Mouse (Mus musculus): ENCODE data around the gene Prr5l. TPM values are rescaled to one million over a fixed set of nuclear protein-coding genes. Genes with fewer than 3 reads are reported as not detected.

Gene Prr5l
- polyA plus RNA-seq, 1 experiment from 2014 or later: 16.5 TPM

DNA sequence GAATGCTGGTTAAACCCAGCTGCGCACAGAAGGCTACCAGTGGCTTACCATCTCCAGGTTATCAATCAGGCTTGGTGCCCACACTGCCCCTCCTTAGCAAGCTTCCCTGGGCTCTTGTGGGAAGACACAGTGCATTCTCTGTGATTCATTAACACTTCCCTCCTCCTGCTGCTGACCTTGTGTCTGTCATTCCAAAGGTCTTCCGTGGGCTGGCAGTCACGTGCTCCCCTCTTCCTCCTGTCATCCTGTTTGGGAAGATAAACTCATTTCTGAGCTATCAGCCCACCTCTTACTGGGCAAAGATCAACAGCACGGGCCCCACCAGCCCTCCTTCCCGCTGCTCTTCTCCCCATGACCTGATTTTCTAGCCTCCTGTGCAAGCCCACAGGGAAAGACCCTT, 55.2 kb downstream of the Prr5l start:
- Histone ChIP-seq H3K9ac (no peak overlapping the region), H3K9me3 (no peaks in the 10 kb centered on the region), H3K4me3 (replicated peaks) (no peak overlapping the region), H3K27ac (peak overlapping the region; percentile 46), H3K36me3 (no peaks in the 10 kb centered on the region), H3K27me3 (replicated peaks) (no peaks in the 10 kb centered on the region), H3K4me1 (replicated peaks) (peaks cover 11% of the 10 kb centered on the region; the same call in 1 of the 2 replicates), H3K4me2 (replicated peaks) (0 out of 2 replicates have a peak overlapping the region, but pooled peaks have one; percentile 9)
- 14% methylated on average over 5 of the region's 5 CpGs for WGBS
- ATAC-seq: peak; percentile 85

DNA sequence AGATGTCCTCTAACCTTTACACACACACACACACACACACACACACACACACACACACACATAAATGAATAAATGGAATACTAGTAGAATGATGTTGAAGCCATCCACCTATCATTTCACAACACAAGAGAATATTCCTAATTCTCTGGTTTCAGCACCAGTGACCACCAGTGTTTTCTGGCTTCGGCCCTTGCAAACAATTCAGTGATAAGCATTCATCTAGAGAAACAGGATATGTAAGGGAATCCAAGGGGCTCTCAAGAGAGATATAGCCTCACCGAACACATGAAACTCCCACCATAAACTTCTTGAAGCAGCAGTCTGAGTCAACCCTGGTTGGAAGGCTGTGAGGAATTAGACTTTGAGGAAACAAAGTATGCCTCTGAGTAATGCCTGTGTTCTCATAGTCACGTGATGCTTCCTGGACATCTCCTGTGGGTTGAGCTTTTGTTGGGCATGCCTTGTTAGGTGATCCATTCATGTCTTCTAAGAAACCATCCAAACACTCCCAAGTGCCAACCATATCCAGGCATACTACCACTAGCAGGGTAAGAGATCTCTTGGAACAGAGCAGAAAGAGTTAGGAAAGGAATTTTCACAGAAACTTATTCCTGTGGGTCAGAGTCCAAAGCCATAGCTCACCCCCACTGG, 55.8 kb downstream of the Prr5l start:
- peak; percentile 66 for ATAC-seq
- peaks cover 11% of the 10 kb centered on the region; the same call in 1 of the 2 replicates for H3K4me1 ChIP-seq (replicated peaks)
- H3K36me3 ChIP-seq: no peaks in the 10 kb centered on the region
- H3K9ac ChIP-seq: no peak overlapping the region
- no peaks in the 10 kb centered on the region for H3K9me3 ChIP-seq
- 60% methylated on average over 3 of the region's 3 CpGs for WGBS
- 0 out of 2 replicates have a peak overlapping the region, but pooled peaks have one; percentile 9 for H3K4me2 ChIP-seq (replicated peaks)
- no peaks in the 10 kb centered on the region for H3K27me3 ChIP-seq (replicated peaks)
- peak overlapping the region; percentile 46 for H3K27ac ChIP-seq
- no peak overlapping the region for H3K4me3 ChIP-seq (replicated peaks)

GRCm38 (mm10) chr2:101826186-101826707, 56.6 kb downstream of the Prr5l start:
- Histone ChIP-seq H3K4me1 (replicated peaks) (peaks cover 11% of the 10 kb centered on the region; the same call in 1 of the 2 replicates), H3K27me3 (replicated peaks) (no peaks in the 10 kb centered on the region), H3K36me3 (no peaks in the 10 kb centered on the region), H3K9me3 (no peaks in the 10 kb centered on the region), H3K27ac (no peak overlapping the region), H3K4me3 (replicated peaks) (no peak overlapping the region), H3K4me2 (replicated peaks) (no peak overlapping the region), H3K9ac (no peak overlapping the region)
- ATAC-seq: no peak
- WGBS: 71% methylated on average over 2 of the region's 2 CpGs

DNA sequence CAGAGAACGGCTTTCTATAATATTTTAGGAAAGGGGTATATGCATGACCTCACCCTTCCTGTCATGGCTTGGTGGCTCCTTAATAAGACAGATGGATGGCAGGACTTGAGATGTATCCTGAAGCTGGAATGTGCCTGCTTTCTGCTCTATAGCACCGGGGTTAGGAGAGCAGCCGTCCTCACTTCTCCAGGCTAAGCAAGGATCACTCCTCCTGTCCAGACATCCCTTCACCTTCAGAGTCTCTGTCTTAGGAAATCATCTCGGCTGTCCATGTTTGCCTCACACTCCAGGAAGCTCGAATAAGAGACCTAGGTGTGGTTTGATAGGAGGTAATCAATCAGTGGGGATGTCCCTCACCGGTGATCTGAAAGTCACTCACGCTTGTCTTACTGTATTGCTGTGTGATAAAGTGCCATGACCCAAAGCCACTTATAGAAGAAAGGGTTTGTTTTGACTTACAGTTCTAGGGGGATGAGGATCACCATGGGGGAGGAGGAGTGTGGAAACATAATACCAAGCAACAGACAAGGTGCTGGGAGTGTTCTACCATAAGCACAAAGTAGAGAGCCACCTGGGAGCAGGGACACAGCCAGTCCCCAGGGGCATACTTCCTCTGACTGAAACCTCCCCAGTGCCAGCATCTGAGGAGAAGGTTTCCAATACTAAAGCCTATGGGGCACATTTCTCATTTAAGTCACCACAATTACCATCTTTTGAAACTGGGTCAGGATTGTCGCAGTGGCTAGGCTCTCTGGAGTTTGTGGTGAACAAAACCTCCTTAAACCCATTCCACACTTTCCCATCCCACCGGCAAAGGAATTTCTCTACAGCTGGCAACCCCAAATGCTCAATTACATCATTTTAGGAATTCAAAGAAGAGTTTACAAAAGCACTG, 57.4 kb downstream of the Prr5l start:
- no peak overlapping the region for H3K4me2 ChIP-seq (replicated peaks)
- H3K9ac ChIP-seq: no peak overlapping the region
- H3K9me3 ChIP-seq: no peaks in the 10 kb centered on the region
- no peak overlapping the region for H3K27ac ChIP-seq
- no peak for ATAC-seq
- H3K27me3 ChIP-seq (replicated peaks): no peaks in the 10 kb centered on the region
- peaks cover 10% of the 10 kb centered on the region; the same call in 1 of the 2 replicates for H3K4me1 ChIP-seq (replicated peaks)
- 79% methylated on average over 9 of the region's 9 CpGs for WGBS
- no peak overlapping the region for H3K4me3 ChIP-seq (replicated peaks)
- no peaks in the 10 kb centered on the region for H3K36me3 ChIP-seq

GRCm38 (mm10) chr2:101823821-101824220, 59.0 kb downstream of the Prr5l start:
- ATAC-seq: no peak
- H3K9ac ChIP-seq: no peak overlapping the region
- H3K27ac ChIP-seq: no peak overlapping the region
- H3K36me3 ChIP-seq: no peaks in the 10 kb centered on the region
- no peak overlapping the region for H3K4me3 ChIP-seq (replicated peaks)
- no peak overlapping the region for H3K4me2 ChIP-seq (replicated peaks)
- H3K27me3 ChIP-seq (replicated peaks): no peaks in the 10 kb centered on the region
- H3K9me3 ChIP-seq: no peaks in the 10 kb centered on the region
- 55% methylated on average over 4 of the region's 4 CpGs for WGBS
- 0 out of 2 replicates have a peak, but pooled peaks cover 7% of the 10 kb centered on the region for H3K4me1 ChIP-seq (replicated peaks)

DNA sequence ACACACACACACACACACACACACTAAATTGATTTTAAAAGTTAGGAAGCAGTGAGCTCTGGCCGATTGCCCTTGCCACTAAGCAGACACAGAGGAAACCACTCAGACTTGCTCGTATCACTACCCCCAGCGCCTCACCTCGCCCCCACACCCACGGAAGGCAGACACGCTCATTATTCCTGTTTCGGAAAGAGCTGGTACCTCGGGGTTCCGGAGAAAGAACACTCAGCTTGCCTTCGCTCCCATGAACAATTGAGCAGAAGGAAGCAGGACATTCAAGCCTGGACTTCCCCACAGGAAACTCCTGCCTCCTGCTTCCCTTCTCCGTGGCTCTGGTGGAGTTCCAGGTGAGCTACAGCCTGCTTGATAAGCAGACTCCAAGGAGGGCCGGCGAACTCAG, 60.0 kb downstream of the Prr5l start:
- Histone ChIP-seq H3K4me2 (replicated peaks) (no peak overlapping the region), H3K4me1 (replicated peaks) (0 out of 2 replicates have a peak, but pooled peaks cover 6% of the 10 kb centered on the region), H3K9ac (no peak overlapping the region), H3K9me3 (no peaks in the 10 kb centered on the region), H3K4me3 (replicated peaks) (no peak overlapping the region), H3K27ac (no peak overlapping the region), H3K36me3 (no peaks in the 10 kb centered on the region), H3K27me3 (replicated peaks) (no peaks in the 10 kb centered on the region)
- WGBS: 63% methylated on average over 13 of the region's 13 CpGs
- no peak for ATAC-seq

- Histone ChIP-seq H3K4me3 (replicated peaks) (no peak overlapping the region), H3K4me2 (replicated peaks) (no peak overlapping the region), H3K27me3 (replicated peaks) (no peaks in the 10 kb centered on the region), H3K27ac (no peak overlapping the region), H3K9me3 (no peaks in the 10 kb centered on the region), H3K9ac (no peak overlapping the region), H3K36me3 (no peaks in the 10 kb centered on the region), H3K4me1 (replicated peaks) (no peaks in the 10 kb centered on the region)
- no peak for ATAC-seq
- WGBS: 56% methylated on average over 1 of the region's 1 CpGs
Observed at GRCm38 (mm10) chr2:101820816-101821215, 62.0 kb downstream of the Prr5l start.

- H3K4me3 ChIP-seq (replicated peaks): no peak overlapping the region
- no peaks in the 10 kb centered on the region for H3K27me3 ChIP-seq (replicated peaks)
- H3K36me3 ChIP-seq: no peaks in the 10 kb centered on the region
- no peak overlapping the region for H3K4me2 ChIP-seq (replicated peaks)
- no peak overlapping the region for H3K27ac ChIP-seq
- H3K9me3 ChIP-seq: no peaks in the 10 kb centered on the region
- 0 out of 2 replicates have a peak, but pooled peaks cover 4% of the 10 kb centered on the region for H3K4me1 ChIP-seq (replicated peaks)
- 63% methylated on average over 7 of the region's 7 CpGs for WGBS
- H3K9ac ChIP-seq: no peak overlapping the region
- ATAC-seq: no peak
Observed at GRCm38 (mm10) chr2:101818986-101819764, 63.7 kb downstream of the Prr5l start.

DNA sequence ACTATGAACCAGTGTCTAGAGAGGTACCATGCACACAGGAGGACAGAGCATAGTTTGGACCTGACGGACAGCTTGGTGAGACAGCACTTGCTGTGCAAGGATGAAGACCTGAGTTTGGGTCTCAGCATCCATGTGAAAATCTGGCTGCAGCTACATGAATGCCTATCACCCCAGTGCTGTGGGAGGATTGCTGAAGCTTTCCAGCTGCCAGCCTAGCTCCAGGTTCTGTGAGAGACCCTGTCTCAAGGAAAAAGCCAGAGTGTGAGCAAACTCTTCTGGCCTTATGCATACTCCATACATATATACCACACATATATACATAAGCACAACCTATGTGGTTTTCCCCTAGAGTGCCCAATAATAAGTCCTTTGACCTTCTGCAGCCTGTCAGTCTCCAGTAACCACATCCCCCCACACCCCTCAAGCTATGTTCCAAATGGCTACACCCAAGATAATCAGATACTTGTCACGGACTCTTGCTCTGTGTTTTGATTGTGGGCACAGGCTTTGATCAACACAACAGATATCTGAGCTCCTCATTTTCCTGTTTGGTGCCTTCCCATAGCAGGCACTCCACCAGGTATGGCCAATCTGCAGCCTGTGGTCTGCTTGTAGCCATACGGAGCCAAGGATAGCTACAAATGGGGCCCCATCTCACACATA, 66.0 kb downstream of the Prr5l start:
- no peaks in the 10 kb centered on the region for H3K27me3 ChIP-seq (replicated peaks)
- no peak overlapping the region for H3K27ac ChIP-seq
- no peak for ATAC-seq
- H3K36me3 ChIP-seq: no peaks in the 10 kb centered on the region
- no peak overlapping the region for H3K4me2 ChIP-seq (replicated peaks)
- 0 out of 2 replicates have a peak, but pooled peaks cover 7% of the 10 kb centered on the region for H3K4me1 ChIP-seq (replicated peaks)
- H3K9ac ChIP-seq: no peak overlapping the region
- 80% methylated on average over 3 of the region's 3 CpGs for WGBS
- H3K9me3 ChIP-seq: no peaks in the 10 kb centered on the region
- H3K4me3 ChIP-seq (replicated peaks): no peak overlapping the region

GRCm38 (mm10) chr2:101815250-101815934, 67.4 kb downstream of the Prr5l start:
- Histone ChIP-seq H3K4me3 (replicated peaks) (no peak overlapping the region), H3K4me2 (replicated peaks) (no peak overlapping the region), H3K9me3 (no peaks in the 10 kb centered on the region), H3K36me3 (no peaks in the 10 kb centered on the region), H3K27me3 (replicated peaks) (no peaks in the 10 kb centered on the region), H3K4me1 (replicated peaks) (peaks cover 7% of the 10 kb centered on the region; the same call in 1 of the 2 replicates), H3K27ac (no peak overlapping the region), H3K9ac (no peak overlapping the region)
- 38% methylated on average over 5 of the region's 5 CpGs for WGBS
- no peak for ATAC-seq

- Histone ChIP-seq H3K4me1 (replicated peaks) (peaks cover 7% of the 10 kb centered on the region; the same call in 1 of the 2 replicates), H3K4me3 (replicated peaks) (no peak overlapping the region), H3K27me3 (replicated peaks) (no peaks in the 10 kb centered on the region), H3K36me3 (no peaks in the 10 kb centered on the region), H3K4me2 (replicated peaks) (no peak overlapping the region), H3K27ac (peak overlapping the region; percentile 41), H3K9ac (no peak overlapping the region), H3K9me3 (no peaks in the 10 kb centered on the region)
- ATAC-seq: peak; percentile 57
- WGBS: 56% methylated on average over 5 of the region's 5 CpGs
Observed at GRCm38 (mm10) chr2:101814272-101814625, 68.6 kb downstream of the Prr5l start.

Measured in intestine, embryonic 15.5 days (tissue).